Mouse (Mus musculus) neural tube, embryonic 12.5 days (tissue): Measurements from ENCODE around the gene Plxnd1. TPM values are rescaled to one million over a fixed set of nuclear protein-coding genes. Genes with fewer than 3 reads are reported as not detected.

ENCODE experiments used
- ATAC-seq: fragments of 200-750 bp; cut with Nextera tagmentation; 2 replicates; pipeline ENCODE4 v1.8.0; 2017; ENCODE audit warnings: low read depth, mild to moderate bottlenecking, moderate TSS enrichment, moderate library complexity; ENCODE audit not compliant: low FRiP score
- H3K27ac ChIP-seq: fragments of 300-500 bp; sonication (generic); 2 replicates; pipeline ENCODE4 v1.5.1; 2016
- H3K27me3 ChIP-seq: fragments of 300-500 bp; sonication (generic); replicated peaks from 2 replicates; pipeline ENCODE4 v1.6.1; 2016; ENCODE audit warnings: mild to moderate bottlenecking
- H3K36me3 ChIP-seq: fragments of 300-500 bp; sonication (generic); 2 replicates; pipeline ENCODE4 v1.6.1; 2016; ENCODE audit warnings: mild to moderate bottlenecking
- H3K4me1 ChIP-seq: fragments of 300-500 bp; sonication (generic); 2 replicates; pipeline ENCODE4 v1.6.1; 2016
- H3K4me2 ChIP-seq: fragments of 300-500 bp; sonication (generic); replicated peaks from 2 replicates; pipeline ENCODE4 v1.6.1; 2016; ENCODE audit warnings: mild to moderate bottlenecking
- H3K4me3 ChIP-seq: fragments of 300-500 bp; sonication (generic); 2 replicates; pipeline ENCODE4 v1.5.1; 2016
- H3K9ac ChIP-seq: fragments of 300-500 bp; sonication (generic); 2 replicates; pipeline ENCODE4 v1.6.1; 2016; ENCODE audit warnings: mild to moderate bottlenecking
- H3K9me3 ChIP-seq: fragments of 300-500 bp; sonication (generic); 2 replicates; pipeline ENCODE4 v1.6.1; 2016; ENCODE audit warnings: mild to moderate bottlenecking
- WGBS: fragments of 180-500 bp; shearing (Covaris S2); methylation state at CpG from one replicate; pipeline ENCODE4 v1.1.7; 2016; 5-methylcytosine and 5-hydroxymethylcytosine counted together
- polyA plus RNA-seq: library from polyadenylated mRNA; unstranded; fragments of >200 nt; fragmentation: Nextera tagmentation; extraction: Ambion mirVana; gene quantifications from 2 replicates; pipeline ENCODE4 v1.2.1, GENCODE M21; 2016

Gene Plxnd1
- polyA plus RNA-seq, 1 experiment from 2014 or later: 28.0 TPM

DNA sequence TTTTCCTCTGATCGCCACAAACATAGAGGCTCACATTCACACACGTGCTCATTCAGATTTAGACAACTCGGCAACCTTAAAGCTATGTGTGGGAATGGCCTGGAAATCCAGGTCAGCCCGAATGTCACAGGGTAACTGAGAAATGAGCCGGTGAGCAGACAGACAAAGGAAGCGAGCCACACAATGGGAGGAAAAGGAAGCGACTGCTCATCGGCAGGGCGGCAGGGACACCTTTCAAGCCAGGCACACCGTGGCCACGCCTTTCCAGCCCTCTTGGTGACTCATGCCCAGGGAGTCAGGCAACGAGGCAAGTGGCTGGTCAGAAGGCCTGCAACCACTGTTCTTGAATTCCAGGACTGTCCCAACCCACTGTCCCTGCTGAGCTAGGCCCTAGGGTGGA, 14.6 kb upstream of the Plxnd1 start:
- 56% methylated on average over 12 of the region's 12 CpGs for WGBS
- Histone ChIP-seq H3K27ac (no peak overlapping the region), H3K4me1 (no peaks in the 10 kb centered on the region), H3K36me3 (no peaks in the 10 kb centered on the region), H3K27me3 (0 out of 2 replicates have a peak, but pooled peaks cover 3% of the 10 kb centered on the region), H3K9ac (no peak overlapping the region), H3K4me3 (no peak overlapping the region), H3K9me3 (no peaks in the 10 kb centered on the region), H3K4me2 (no peak overlapping the region)
- ATAC-seq: no peak

DNA sequence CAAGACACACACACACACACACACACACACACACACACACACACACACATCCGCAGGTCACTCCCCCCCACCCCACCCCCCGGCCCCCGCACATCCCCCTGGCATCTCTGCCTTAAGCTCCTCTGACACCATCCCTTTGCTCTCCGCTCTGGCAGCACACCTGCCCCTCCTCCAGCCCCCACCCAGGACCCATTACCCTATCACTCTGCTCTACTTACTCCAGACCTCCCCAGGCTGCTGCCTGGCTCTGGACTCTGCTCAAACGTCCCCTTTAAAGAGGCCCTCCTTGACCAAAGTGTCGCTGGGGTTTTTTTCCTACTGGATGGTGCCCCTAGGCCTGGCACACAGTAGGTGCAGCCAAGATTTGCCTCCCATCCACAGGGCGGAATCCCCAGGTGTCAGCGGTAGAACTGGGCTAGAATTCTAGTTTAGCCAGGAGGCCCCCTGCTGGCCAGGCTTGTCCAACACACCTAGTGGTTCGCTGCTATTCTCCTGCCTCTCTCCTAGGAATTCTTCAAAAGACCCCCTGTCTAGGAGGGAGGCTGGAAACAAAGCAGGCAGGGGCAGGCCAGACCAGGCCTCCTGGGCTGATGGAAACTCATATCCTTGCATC, 12.9 kb upstream of the Plxnd1 start:
- 29% methylated on average over 9 of the region's 9 CpGs for WGBS
- Histone ChIP-seq H3K4me1 (no peaks in the 10 kb centered on the region; the same call in 1 of the 2 replicates), H3K27ac (no peak overlapping the region), H3K4me3 (no peak overlapping the region), H3K27me3 (0 out of 2 replicates have a peak, but pooled peaks cover 3% of the 10 kb centered on the region), H3K9me3 (no peaks in the 10 kb centered on the region), H3K9ac (no peak overlapping the region), H3K4me2 (no peak overlapping the region), H3K36me3 (no peaks in the 10 kb centered on the region)
- ATAC-seq: peak; percentile 44; the same call in 1 of the 2 replicates

DNA sequence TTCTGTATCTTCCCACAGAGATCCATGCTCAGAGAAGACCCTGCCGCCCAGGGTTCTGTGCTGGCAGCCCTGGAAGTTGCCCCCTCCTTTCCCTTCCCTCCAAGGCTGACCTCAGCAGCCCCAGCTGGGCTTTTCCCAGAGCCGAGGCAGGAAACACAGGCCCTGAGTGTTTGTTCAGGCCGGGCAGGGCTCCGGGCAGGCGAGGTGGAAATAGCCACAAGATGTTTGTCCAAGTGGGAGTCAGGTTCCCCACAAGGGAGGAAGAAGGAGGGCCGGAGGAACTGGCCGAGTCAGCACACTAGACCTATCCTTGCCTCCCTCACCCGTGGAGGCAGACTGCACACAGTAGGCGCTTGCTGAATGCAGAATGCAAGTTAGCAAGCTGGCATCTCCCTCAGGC, 11.9 kb upstream of the Plxnd1 start:
- 0 out of 2 replicates have a peak, but pooled peaks cover 3% of the 10 kb centered on the region for H3K27me3 ChIP-seq
- H3K9me3 ChIP-seq: no peaks in the 10 kb centered on the region
- no peaks in the 10 kb centered on the region; the same call in 1 of the 2 replicates for H3K4me1 ChIP-seq
- H3K4me2 ChIP-seq: no peak overlapping the region
- H3K9ac ChIP-seq: no peak overlapping the region
- no peak overlapping the region for H3K27ac ChIP-seq
- 47% methylated on average over 9 of the region's 9 CpGs for WGBS
- no peak overlapping the region for H3K4me3 ChIP-seq
- no peaks in the 10 kb centered on the region for H3K36me3 ChIP-seq
- no peak for ATAC-seq

DNA sequence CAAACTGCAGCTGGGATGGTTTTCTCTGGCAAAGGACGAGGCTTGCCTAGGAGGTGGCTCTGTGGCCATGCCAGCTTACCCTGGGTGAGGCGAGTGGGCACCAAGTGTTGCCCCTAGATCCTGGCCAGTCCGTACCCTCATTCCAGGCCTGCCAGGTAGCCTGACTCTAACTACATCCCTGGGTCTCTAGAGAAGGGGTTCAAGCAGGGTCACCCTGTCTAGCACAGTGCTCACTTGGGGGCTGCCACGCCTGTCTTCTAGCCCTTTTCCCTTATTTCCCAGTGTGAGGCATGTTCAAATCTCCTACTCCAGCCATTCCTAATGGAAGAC, 11.1 kb upstream of the Plxnd1 start:
- WGBS: 90% methylated on average over 4 of the region's 4 CpGs
- H3K27me3 ChIP-seq: 0 out of 2 replicates have a peak, but pooled peaks cover 3% of the 10 kb centered on the region
- no peaks in the 10 kb centered on the region; the same call in 1 of the 2 replicates for H3K4me1 ChIP-seq
- H3K9ac ChIP-seq: no peak overlapping the region
- H3K4me3 ChIP-seq: no peak overlapping the region
- no peaks in the 10 kb centered on the region for H3K36me3 ChIP-seq
- no peak for ATAC-seq
- H3K27ac ChIP-seq: no peak overlapping the region
- H3K9me3 ChIP-seq: no peaks in the 10 kb centered on the region
- no peak overlapping the region for H3K4me2 ChIP-seq

DNA sequence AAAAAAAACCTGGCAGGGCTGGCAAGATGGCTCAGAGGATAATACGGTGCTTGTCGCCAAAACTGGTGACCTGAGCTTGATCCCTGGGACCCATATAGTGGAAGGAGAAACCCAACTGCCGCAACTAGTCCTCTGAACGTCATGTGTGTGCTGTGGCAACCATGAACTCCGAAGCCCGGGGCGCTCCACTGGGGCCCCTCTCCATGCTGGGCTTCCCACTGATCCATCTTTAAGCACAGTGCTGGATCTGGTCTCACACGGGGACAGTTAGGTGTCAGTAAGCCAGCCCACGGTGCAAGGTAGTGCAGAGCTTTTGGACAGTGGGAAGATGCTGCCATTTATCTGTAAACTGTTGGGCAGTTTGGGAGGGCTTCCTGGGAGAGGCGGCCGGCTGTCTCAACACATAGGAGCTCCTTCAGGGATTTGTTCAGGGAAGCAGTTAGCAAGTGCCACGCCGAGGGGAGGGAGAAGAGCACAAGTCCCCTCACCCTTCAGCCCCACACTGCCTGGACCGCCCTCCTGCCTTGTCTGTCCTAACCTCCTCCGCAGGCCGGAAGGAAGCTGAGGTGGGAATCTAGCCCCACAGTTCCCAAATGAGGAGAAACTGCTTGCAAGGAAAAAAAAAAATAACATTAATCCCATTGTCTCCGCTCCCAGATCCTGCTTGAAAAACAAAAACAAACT, 10.6 kb upstream of the Plxnd1 start:
- H3K4me1 ChIP-seq: no peaks in the 10 kb centered on the region; the same call in 1 of the 2 replicates
- no peak overlapping the region for H3K4me3 ChIP-seq
- 80% methylated on average over 17 of the region's 17 CpGs for WGBS
- no peak overlapping the region for H3K27ac ChIP-seq
- H3K36me3 ChIP-seq: no peaks in the 10 kb centered on the region
- no peak overlapping the region for H3K4me2 ChIP-seq
- H3K9me3 ChIP-seq: no peaks in the 10 kb centered on the region
- no peak for ATAC-seq
- H3K27me3 ChIP-seq: 0 out of 2 replicates have a peak, but pooled peaks cover 3% of the 10 kb centered on the region
- H3K9ac ChIP-seq: no peak overlapping the region

DNA sequence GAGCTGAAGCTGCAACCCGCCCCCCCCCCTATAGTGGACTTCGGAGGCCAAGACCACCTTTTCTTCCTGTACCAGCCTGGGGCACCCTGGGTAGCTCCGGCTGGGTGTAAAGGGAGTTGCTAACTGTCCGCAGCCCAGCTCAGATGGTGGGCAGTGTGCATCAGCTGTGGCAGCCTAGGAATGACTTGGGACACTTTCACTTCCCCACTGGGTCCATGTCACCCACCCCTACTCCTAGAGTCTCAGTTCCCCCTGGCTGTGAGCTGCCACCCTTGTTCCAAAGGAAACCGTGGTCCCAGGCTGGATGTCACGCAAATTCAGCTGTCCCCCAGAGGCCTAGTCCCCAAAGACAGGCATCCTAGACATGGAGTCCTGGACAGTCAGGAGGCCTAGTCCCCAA, 9.9 kb upstream of the Plxnd1 start:
- Histone ChIP-seq H3K27me3 (0 out of 2 replicates have a peak, but pooled peaks cover 3% of the 10 kb centered on the region), H3K4me3 (no peak overlapping the region), H3K4me1 (no peaks in the 10 kb centered on the region; the same call in 1 of the 2 replicates), H3K9me3 (no peaks in the 10 kb centered on the region), H3K4me2 (no peak overlapping the region), H3K36me3 (no peaks in the 10 kb centered on the region), H3K27ac (no peak overlapping the region), H3K9ac (no peak overlapping the region)
- ATAC-seq: no peak
- WGBS: 84% methylated on average over 6 of the region's 6 CpGs

DNA sequence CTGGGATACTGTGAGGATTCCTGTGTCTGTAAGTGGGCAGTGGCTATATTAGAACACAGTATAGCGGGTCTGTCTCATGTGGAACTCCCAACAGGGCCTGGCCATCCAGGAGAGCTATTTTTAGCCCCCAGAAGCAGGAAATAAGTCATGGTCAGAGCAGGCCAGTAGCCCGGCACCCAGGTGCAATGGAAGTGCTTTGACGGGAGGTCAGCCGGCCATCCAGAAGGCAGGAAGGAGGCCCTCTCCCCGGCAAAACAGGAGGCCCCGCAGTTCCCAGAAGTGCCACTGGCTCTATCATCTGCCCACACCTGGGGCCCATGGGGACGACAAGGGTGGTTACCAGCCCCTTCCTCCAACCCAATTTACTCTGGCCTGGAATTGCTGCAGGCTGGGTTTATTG, 9.3 kb upstream of the Plxnd1 start:
- Histone ChIP-seq H3K9me3 (no peaks in the 10 kb centered on the region), H3K4me3 (no peak overlapping the region), H3K36me3 (no peaks in the 10 kb centered on the region), H3K27ac (no peak overlapping the region), H3K4me1 (no peaks in the 10 kb centered on the region; the same call in 1 of the 2 replicates), H3K4me2 (no peak overlapping the region), H3K27me3 (0 out of 2 replicates have a peak, but pooled peaks cover 3% of the 10 kb centered on the region), H3K9ac (no peak overlapping the region)
- WGBS: 46% methylated on average over 7 of the region's 7 CpGs
- ATAC-seq: no peak

DNA sequence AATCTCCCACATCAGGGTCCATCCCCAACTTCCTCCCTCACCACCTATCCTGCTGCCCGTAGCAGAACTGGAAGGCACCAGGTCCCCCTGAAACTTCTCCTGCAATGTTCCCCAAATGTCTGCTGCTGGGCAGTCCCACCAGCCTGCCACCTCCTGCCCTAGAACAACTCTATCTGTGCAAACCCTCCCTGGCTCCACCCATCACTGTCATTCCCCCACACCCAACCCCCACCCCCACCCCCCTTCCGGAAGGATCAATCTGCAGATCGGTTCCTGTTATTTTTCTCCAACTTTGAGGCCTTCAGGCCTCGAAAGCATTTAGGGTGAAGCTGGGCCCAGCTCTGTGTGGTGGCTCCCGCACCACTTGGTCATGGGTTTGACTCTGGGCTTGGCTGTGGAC, 8.7 kb upstream of the Plxnd1 start:
- Histone ChIP-seq H3K36me3 (no peaks in the 10 kb centered on the region), H3K4me1 (no peaks in the 10 kb centered on the region; the same call in 1 of the 2 replicates), H3K4me3 (no peak overlapping the region), H3K4me2 (no peak overlapping the region), H3K27ac (no peak overlapping the region), H3K9me3 (no peaks in the 10 kb centered on the region), H3K9ac (no peak overlapping the region), H3K27me3 (0 out of 2 replicates have a peak, but pooled peaks cover 3% of the 10 kb centered on the region)
- no peak for ATAC-seq
- whole genome bisulfite sequencing: 77% methylated on average over 5 of the region's 5 CpGs

DNA sequence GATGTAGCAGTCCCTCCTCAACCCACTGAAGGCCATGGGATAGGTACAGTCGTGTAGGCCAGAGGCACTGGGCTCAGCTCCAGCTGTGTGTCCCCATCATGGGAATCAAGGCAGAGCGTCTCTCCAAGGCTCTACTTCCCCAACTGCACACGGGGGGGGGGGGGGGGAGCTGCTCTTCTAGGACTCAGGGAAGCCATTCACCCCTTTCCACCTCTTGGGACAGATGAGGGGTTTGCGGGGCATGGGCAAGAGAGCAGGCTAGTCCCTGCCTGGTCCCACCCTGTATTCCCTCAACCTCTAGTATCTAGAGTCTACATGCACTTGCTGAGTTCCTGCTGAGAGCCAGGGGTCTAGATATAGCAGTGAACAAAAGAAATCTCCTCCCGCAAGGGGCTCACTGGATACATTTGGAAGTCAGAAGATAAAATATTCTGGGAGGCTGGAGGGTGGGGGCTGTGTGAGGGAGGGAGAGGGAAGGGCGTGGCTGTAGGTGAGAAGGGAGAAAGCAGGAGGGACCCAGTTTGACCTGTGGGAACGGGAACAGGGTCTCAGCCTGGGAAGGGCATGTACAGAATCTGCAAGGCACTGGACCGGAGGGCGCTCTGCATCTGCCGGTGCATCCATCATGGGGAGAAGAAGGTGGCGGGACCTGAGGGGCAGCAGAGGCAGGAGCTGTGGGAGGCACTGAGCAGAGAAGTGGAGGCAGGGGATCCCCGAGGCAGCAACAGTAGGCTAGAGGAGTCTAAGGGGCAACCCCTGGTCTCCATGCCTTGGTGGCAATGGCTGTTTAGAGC, 7.7 kb upstream of the Plxnd1 start:
- no peak overlapping the region for H3K27ac ChIP-seq
- no peak overlapping the region for H3K4me2 ChIP-seq
- no peaks in the 10 kb centered on the region for H3K36me3 ChIP-seq
- H3K27me3 ChIP-seq: 0 out of 2 replicates have a peak, but pooled peaks cover 3% of the 10 kb centered on the region
- peaks cover 5% of the 10 kb centered on the region; the same call in 1 of the 2 replicates for H3K4me1 ChIP-seq
- no peak overlapping the region for H3K9ac ChIP-seq
- no peaks in the 10 kb centered on the region for H3K9me3 ChIP-seq
- no peak for ATAC-seq
- 70% methylated on average over 12 of the region's 12 CpGs for WGBS
- no peak overlapping the region for H3K4me3 ChIP-seq

DNA sequence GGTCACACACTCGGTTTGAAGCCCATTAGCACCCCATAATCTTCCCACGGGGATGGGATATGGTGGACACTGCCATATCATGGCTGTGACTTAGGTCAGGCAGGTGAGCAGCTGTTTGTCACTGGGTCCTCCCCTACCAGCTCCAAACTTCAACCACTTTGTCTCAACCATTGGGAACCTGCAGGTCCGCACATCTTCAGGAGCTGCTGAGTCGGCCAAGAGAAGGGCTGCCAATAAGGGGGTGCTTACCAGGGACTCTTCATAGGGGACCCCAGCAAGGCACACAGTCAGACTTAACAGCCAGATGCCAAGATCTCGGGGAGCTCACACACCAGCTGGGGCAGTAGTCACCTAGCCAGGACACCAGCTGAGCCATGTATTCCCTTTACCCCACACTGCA, 6.0 kb upstream of the Plxnd1 start:
- H3K9ac ChIP-seq: no peak overlapping the region
- 0 out of 2 replicates have a peak, but pooled peaks cover 7% of the 10 kb centered on the region for H3K27me3 ChIP-seq
- no peak overlapping the region for H3K27ac ChIP-seq
- 84% methylated on average over 5 of the region's 5 CpGs for WGBS
- H3K9me3 ChIP-seq: no peaks in the 10 kb centered on the region
- H3K4me1 ChIP-seq: peaks cover 6% of the 10 kb centered on the region
- H3K4me2 ChIP-seq: no peak overlapping the region
- no peak for ATAC-seq
- H3K36me3 ChIP-seq: no peaks in the 10 kb centered on the region
- no peak overlapping the region for H3K4me3 ChIP-seq

DNA sequence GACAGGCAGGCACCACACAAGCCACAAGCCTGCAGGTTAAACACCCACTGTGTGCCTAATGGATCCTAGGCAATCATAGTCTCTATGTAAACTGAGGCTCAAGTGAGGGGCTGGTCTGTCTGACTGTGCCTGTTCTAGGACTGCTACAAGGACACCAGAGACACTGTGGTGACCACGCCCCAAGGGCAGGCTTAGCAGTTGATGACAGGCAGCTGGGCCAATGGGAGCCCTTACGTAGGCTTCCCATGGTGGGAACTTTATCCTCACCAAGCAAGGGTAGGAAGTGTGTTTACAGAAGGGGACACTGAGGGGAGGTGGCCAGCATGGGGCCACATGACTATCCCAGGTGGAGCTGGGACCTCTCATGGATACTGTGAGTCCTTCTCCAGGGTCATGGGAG, 4.4 kb upstream of the Plxnd1 start:
- ATAC-seq: no peak
- H3K27me3 ChIP-seq: peaks cover 13% of the 10 kb centered on the region
- peaks cover 9% of the 10 kb centered on the region for H3K4me1 ChIP-seq
- no peak overlapping the region for H3K4me2 ChIP-seq
- H3K9me3 ChIP-seq: no peaks in the 10 kb centered on the region
- no peak overlapping the region for H3K27ac ChIP-seq
- WGBS: 78% methylated on average over 2 of the region's 2 CpGs
- H3K9ac ChIP-seq: no peak overlapping the region
- H3K36me3 ChIP-seq: no peaks in the 10 kb centered on the region
- no peak overlapping the region for H3K4me3 ChIP-seq

DNA sequence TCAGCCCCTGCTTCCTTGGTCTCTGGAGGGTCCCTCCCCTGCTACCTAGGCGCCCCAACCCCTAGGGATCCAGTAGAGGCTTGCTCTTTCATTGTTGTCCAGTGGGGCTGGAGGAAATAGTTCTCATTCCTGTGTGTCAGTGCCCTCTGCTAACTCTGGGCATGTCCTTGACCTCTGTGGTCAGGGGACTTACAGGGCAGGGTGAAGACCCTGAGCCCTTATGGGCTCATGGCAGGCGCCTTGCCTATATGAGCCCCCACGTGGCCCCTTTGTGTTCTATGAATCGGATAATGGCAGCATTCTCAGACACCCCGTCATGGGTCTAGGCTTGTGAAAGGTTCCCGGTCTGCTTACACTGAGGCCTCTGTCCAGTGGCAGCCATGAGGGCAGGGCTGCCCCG, 4.0 kb upstream of the Plxnd1 start:
- Histone ChIP-seq H3K4me3 (no peak overlapping the region), H3K9me3 (no peaks in the 10 kb centered on the region), H3K27ac (no peak overlapping the region), H3K9ac (no peak overlapping the region), H3K36me3 (no peaks in the 10 kb centered on the region), H3K4me2 (no peak overlapping the region), H3K27me3 (peaks cover 18% of the 10 kb centered on the region), H3K4me1 (peaks cover 14% of the 10 kb centered on the region)
- ATAC-seq: no peak
- WGBS: 81% methylated on average over 7 of the region's 7 CpGs
